Mouse (Mus musculus): ENCODE data around the gene AU040320. TPM values are rescaled to one million over a fixed set of nuclear protein-coding genes. Genes with fewer than 3 reads are reported as not detected.

Gene AU040320
- total and polyA plus RNA-seq, 3 experiments, result 3.0 to 17.0 (median 15.2) TPM

- Histone ChIP-seq H3K36me3 (replicated peaks in 1 of 2; ENCODE audit: control insufficient read depth in 1 of 2, insufficient read depth in 1 of 2, low read length in 1 of 2) (no peaks in the 10 kb centered on the region), H3K9ac (ENCODE audit: insufficient read depth, low read depth) (no peak overlapping the region), H3K4me3 (replicated peaks in 1 of 3; ENCODE audit: low read depth in 2 of 3, low read length in 2 of 3, poor library complexity in 1 of 3) (no peak overlapping the region), H3K79me2 (replicated peaks; ENCODE audit: control insufficient read depth, extremely low read depth, insufficient read depth, poor library complexity, severe bottlenecking) (no peaks in the 10 kb centered on the region), H3K4me2 (ENCODE audit: insufficient read depth, low read depth, poor library complexity, severe bottlenecking) (no peak overlapping the region), H3K4me1 (ENCODE audit: control insufficient read depth in 1 of 2, insufficient read depth in 2 of 2) (no peaks in the 10 kb centered on the region), H3K9me3 (replicated peaks; ENCODE audit: low read length) (peaks cover 7% of the 10 kb centered on the region), H3K27ac (ENCODE audit: insufficient read depth, low read depth) (no peak overlapping the region), H3K27me3 (replicated peaks) (no peaks in the 10 kb centered on the region)
- TF ChIP-seq ZKSCAN1 (IDR thresholded peaks at IDR 0.05; ENCODE audit: borderline replicate concordance, low read depth, low read length), result no peak
- DNase-seq (ENCODE audit: extremely low read depth), result no peak
- in situ Hi-C loops (cut with MboI; ENCODE audit: low pct_ligation_motif_present, low pct_unique_long_range_greater_than_20kb, low sequenced_read_pairs) (no loop called here), dilution Hi-C loops (cut with MboI; ENCODE audit: extremely low pct_ligation_motif_present, extremely low pct_unique_long_range_greater_than_20kb, low sequenced_read_pairs) (no loop called here)
Observed at GRCm38 (mm10) chr4:126734001-126734603, 19.2 kb upstream of the AU040320 start.

DNA sequence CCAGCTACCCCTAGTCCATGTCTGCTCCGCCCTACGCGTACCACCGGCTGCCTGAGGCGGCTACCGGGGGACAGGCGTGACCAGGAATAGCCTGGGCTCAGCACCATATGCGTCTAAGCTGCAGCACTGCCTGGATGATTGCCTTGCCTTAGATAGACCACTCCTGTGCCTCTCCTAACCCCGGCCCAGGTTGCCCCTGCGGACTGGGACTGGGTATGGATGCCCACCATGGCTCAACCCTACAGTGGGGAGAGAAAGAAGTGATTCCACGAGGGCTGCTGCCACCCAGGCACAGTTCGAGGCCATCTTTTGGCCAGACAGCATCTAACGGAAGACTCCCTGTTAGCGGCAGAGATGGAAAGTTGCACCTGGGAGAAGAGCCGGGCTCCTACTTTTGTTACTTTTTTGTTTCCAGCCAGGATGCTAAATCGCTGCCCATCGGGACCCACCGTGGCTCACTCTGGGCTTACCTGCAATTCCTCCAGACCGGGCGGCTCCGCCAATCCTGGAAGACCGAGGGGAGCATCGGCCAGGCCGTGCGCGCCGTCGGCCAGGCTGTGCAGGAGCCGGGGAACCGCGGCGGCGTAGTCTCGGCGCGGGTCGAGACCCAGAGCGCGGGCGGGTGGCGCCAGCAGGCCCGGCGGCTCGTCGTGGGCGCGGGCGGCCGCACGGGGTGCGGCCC lies 18.5 kb upstream of the AU040320 start:
- H3K27me3 ChIP-seq (replicated peaks), result no peaks in the 10 kb centered on the region
- H3K36me3 ChIP-seq (replicated peaks in 1 of 2; ENCODE audit: control insufficient read depth in 1 of 2, insufficient read depth in 1 of 2, low read length in 1 of 2), result no peaks in the 10 kb centered on the region
- H3K9me3 ChIP-seq (replicated peaks; ENCODE audit: low read length), result peaks cover 7% of the 10 kb centered on the region
- dilution Hi-C loops (cut with MboI; ENCODE audit: extremely low pct_ligation_motif_present, extremely low pct_unique_long_range_greater_than_20kb, low sequenced_read_pairs), result no loop called here
- no peak overlapping the region for H3K9ac ChIP-seq (ENCODE audit: insufficient read depth, low read depth)
- no peak for DNase-seq (ENCODE audit: extremely low read depth)
- in situ Hi-C loops (cut with MboI; ENCODE audit: low pct_ligation_motif_present, low pct_unique_long_range_greater_than_20kb, low sequenced_read_pairs), result no loop called here
- H3K79me2 ChIP-seq (replicated peaks; ENCODE audit: control insufficient read depth, extremely low read depth, insufficient read depth, poor library complexity, severe bottlenecking), result no peaks in the 10 kb centered on the region
- H3K27ac ChIP-seq (ENCODE audit: insufficient read depth, low read depth), result no peak overlapping the region
- no peak overlapping the region for H3K4me2 ChIP-seq (ENCODE audit: insufficient read depth, low read depth, poor library complexity, severe bottlenecking)
- no peak for TF ChIP-seq POLR2AphosphoS2 (IDR thresholded peaks at IDR 0.05; ENCODE audit: low read depth, low read length)
- no peak for TF ChIP-seq ZNF384 (IDR thresholded peaks at IDR 0.05; ENCODE audit: low read depth, low read length)
- no peak for TF ChIP-seq TCF12 (IDR thresholded peaks at IDR 0.05; ENCODE audit: low read depth, low read length)
- no peak for TF ChIP-seq MAFK (IDR thresholded peaks at IDR 0.05; ENCODE audit: insufficient replicate concordance, low read length)
- no peak for TF ChIP-seq MXI1 (IDR thresholded peaks at IDR 0.05; ENCODE audit: low read depth, low read length)
- no peak for TF ChIP-seq MAX (IDR thresholded peaks at IDR 0.05; ENCODE audit: low read length)
- no peak for TF ChIP-seq PAX5 (IDR thresholded peaks at IDR 0.05; ENCODE audit: low read length)
- TF ChIP-seq KAT2A (IDR thresholded peaks at IDR 0.05; ENCODE audit: insufficient replicate concordance, low read length), result no peak
- TF ChIP-seq USF1 (IDR thresholded peaks at IDR 0.05; ENCODE audit: low read depth, low read length), result no peak
- TF ChIP-seq IRF4 (IDR thresholded peaks at IDR 0.05; ENCODE audit: low read depth, low read length), result no peak
- no peak for TF ChIP-seq RCOR1 (conservative IDR thresholded peaks at IDR 0.05; ENCODE audit: low read depth, low read length)
- H3K4me1 ChIP-seq (ENCODE audit: control insufficient read depth in 1 of 2, insufficient read depth in 2 of 2), result no peaks in the 10 kb centered on the region
- H3K4me3 ChIP-seq (replicated peaks in 1 of 3; ENCODE audit: low read depth in 2 of 3, low read length in 2 of 3, poor library complexity in 1 of 3), result no peak overlapping the region
